Mouse (Mus musculus): Measurements from ENCODE around the gene Tenm3. TPM values are rescaled to one million over a fixed set of nuclear protein-coding genes. Genes with fewer than 3 reads are reported as not detected.

The Tenm3 gene
- total and polyA plus RNA-seq, 3 experiments = 0.03 to 0.08 (median 0.07) TPM

GRCm38 (mm10) chr8:48188586-48188985 lies 655.2 kb downstream of the Tenm3 start:
- Histone ChIP-seq H3K4me3 (replicated peaks in 1 of 3; ENCODE audit: low read depth in 2 of 3, low read length in 2 of 3, poor library complexity in 1 of 3) (no peak overlapping the region), H3K27me3 (replicated peaks) (no peaks in the 10 kb centered on the region), H3K79me2 (replicated peaks; ENCODE audit: control insufficient read depth, extremely low read depth, insufficient read depth, poor library complexity, severe bottlenecking) (no peaks in the 10 kb centered on the region), H3K4me1 (ENCODE audit: control insufficient read depth in 1 of 2, insufficient read depth in 2 of 2) (no peaks in the 10 kb centered on the region), H3K27ac (ENCODE audit: insufficient read depth, low read depth) (no peak overlapping the region), H3K36me3 (replicated peaks in 1 of 2; ENCODE audit: control insufficient read depth in 1 of 2, insufficient read depth in 1 of 2, low read length in 1 of 2) (no peaks in the 10 kb centered on the region), H3K9me3 (replicated peaks; ENCODE audit: low read length) (peaks cover 18% of the 10 kb centered on the region), H3K4me2 (ENCODE audit: insufficient read depth, low read depth, poor library complexity, severe bottlenecking) (no peak overlapping the region), H3K9ac (ENCODE audit: insufficient read depth, low read depth) (no peak overlapping the region)
- in situ Hi-C loops (cut with MboI; ENCODE audit: low pct_ligation_motif_present, low pct_unique_long_range_greater_than_20kb, low sequenced_read_pairs) (no loop called here), dilution Hi-C loops (cut with MboI; ENCODE audit: extremely low pct_ligation_motif_present, extremely low pct_unique_long_range_greater_than_20kb, low sequenced_read_pairs) (no loop called here)
- no peak for DNase-seq (ENCODE audit: extremely low read depth)
- TF ChIP-seq MAX (IDR thresholded peaks at IDR 0.05; ENCODE audit: low read length) (no peak), ZC3H11A (IDR thresholded peaks at IDR 0.05; ENCODE audit: low read depth, low read length) (no peak), POLR2A (IDR thresholded peaks at IDR 0.05; ENCODE audit: low read depth, low read length) (no peak), E2F4 (IDR thresholded peaks at IDR 0.05; ENCODE audit: insufficient replicate concordance, low read depth, low read length) (no peak), JUN (IDR thresholded peaks at IDR 0.05; ENCODE audit: insufficient read depth, low read depth, low read length) (no peak), USF2 (conservative IDR thresholded peaks at IDR 0.05; ENCODE audit: low read depth, low read length) (no peak), RCOR1 (conservative IDR thresholded peaks at IDR 0.05; ENCODE audit: low read depth, low read length) (no peak), GABPA (IDR thresholded peaks at IDR 0.05; ENCODE audit: insufficient replicate concordance, low read depth, low read length) (no peak), CTCF (conservative IDR thresholded peaks at IDR 0.05 in 1 of 2, IDR thresholded peaks at IDR 0.05 in 1 of 2; ENCODE audit: low read depth in 2 of 2, low read length in 2 of 2) (no peak), ZMIZ1 (IDR thresholded peaks at IDR 0.05; ENCODE audit: low read depth, low read length) (no peak), ETS1 (conservative IDR thresholded peaks at IDR 0.05; ENCODE audit: low read depth, low read length) (no peak), NELFE (IDR thresholded peaks at IDR 0.05; ENCODE audit: low read depth, low read length) (no peak)

GRCm38 (mm10) chr8:48183758-48184157 lies 660.0 kb downstream of the Tenm3 start:
- Histone ChIP-seq H3K27ac (ENCODE audit: insufficient read depth, low read depth) (no peak overlapping the region), H3K9me3 (replicated peaks; ENCODE audit: low read length) (peaks cover 47% of the 10 kb centered on the region), H3K79me2 (replicated peaks; ENCODE audit: control insufficient read depth, extremely low read depth, insufficient read depth, poor library complexity, severe bottlenecking) (no peaks in the 10 kb centered on the region), H3K4me3 (replicated peaks in 1 of 3; ENCODE audit: low read depth in 2 of 3, low read length in 2 of 3, poor library complexity in 1 of 3) (no peak overlapping the region), H3K4me1 (ENCODE audit: control insufficient read depth in 1 of 2, insufficient read depth in 2 of 2) (no peaks in the 10 kb centered on the region), H3K9ac (ENCODE audit: insufficient read depth, low read depth) (no peak overlapping the region), H3K27me3 (replicated peaks) (no peaks in the 10 kb centered on the region), H3K36me3 (replicated peaks in 1 of 2; ENCODE audit: control insufficient read depth in 1 of 2, insufficient read depth in 1 of 2, low read length in 1 of 2) (no peaks in the 10 kb centered on the region), H3K4me2 (ENCODE audit: insufficient read depth, low read depth, poor library complexity, severe bottlenecking) (no peak overlapping the region)
- in situ Hi-C loops (cut with MboI; ENCODE audit: low pct_ligation_motif_present, low pct_unique_long_range_greater_than_20kb, low sequenced_read_pairs) (no loop called here), dilution Hi-C loops (cut with MboI; ENCODE audit: extremely low pct_ligation_motif_present, extremely low pct_unique_long_range_greater_than_20kb, low sequenced_read_pairs) (no loop called here)
- DNase-seq (ENCODE audit: extremely low read depth) = no peak
- TF ChIP-seq BHLHE40 (IDR thresholded peaks at IDR 0.05; ENCODE audit: low read depth, low read length) (no peak), ELF1 (IDR thresholded peaks at IDR 0.05; ENCODE audit: low read depth, low read length) (no peak), CHD2 (IDR thresholded peaks at IDR 0.05; ENCODE audit: low read length) (no peak), UBTF (IDR thresholded peaks at IDR 0.05; ENCODE audit: low read depth, low read length) (no peak), SMC3 (IDR thresholded peaks at IDR 0.05; ENCODE audit: low read depth, low read length) (no peak)

Data from CH12.LX (cell line).